Comparison of ENCODE assay signal across 9 mouse cellular contexts in genomic region chr14:31365350-31365749, GRCm38 (mm10). TPM values are rescaled to one million over a fixed set of nuclear protein-coding genes. Genes with fewer than 3 reads are reported as not detected.
DNase-seq lines count a peak whose midpoint lies in the region; ATAC-seq lines count a peak whose summit lies in the region.
"Had no signal": no experiment of that assay in that cellular context is flagged by ENCODE, and none has a peak within 500 bp of the region (broad histone marks: within the 10 kb centered on the region; RNA-seq: fewer than 3 reads in every experiment).

No protein-coding gene starts in this region.

- peaks cover 71% of the 10 kb centered on the region for H3K36me3 ChIP-seq in heart, embryonic 12.5 days

- H3K9ac ChIP-seq in heart, embryonic 12.5 days: no peak overlapping the region
- H3K9ac ChIP-seq: embryonic facial prominence, embryonic 12.5 days had no signal

- no peak overlapping the region for H3K4me2 ChIP-seq in heart, embryonic 12.5 days
- H3K4me2 ChIP-seq: embryonic facial prominence, embryonic 12.5 days had no signal

- H3K9me3 ChIP-seq in heart, embryonic 12.5 days (replicated peaks): no peaks in the 10 kb centered on the region
- H3K9me3 ChIP-seq: embryonic facial prominence, embryonic 12.5 days had no signal

- no peaks in the 10 kb centered on the region for H3K27me3 ChIP-seq in heart, embryonic 12.5 days (replicated peaks)
- H3K27me3 ChIP-seq: embryonic facial prominence, embryonic 12.5 days had no signal

- H3K4me1 ChIP-seq in heart, embryonic 12.5 days (replicated peaks): no peaks in the 10 kb centered on the region
- H3K4me1 ChIP-seq: embryonic facial prominence, embryonic 12.5 days had no signal

- peak; percentile 76 for DNase-seq in heart, adult 8-10 months (ENCODE audit: low spot score)
- peak; percentile 83 for DNase-seq in 3T3-L1 (ENCODE audit: low read depth, low spot score)
- peak; percentile 35 for DNase-seq in Muller cell, postnatal 12 days (ENCODE audit: inconsistent ontology term)
- DNase-seq in cerebellum, adult 8-10 months: peak; percentile 79
- DNase-seq in hindlimb bud, embryonic 11.5 days (ENCODE audit: extremely low spot score, low read depth, low spot score): peak; percentile 26
- peak; percentile 64 for DNase-seq in lung, postnatal 25 days (ENCODE audit: low spot score)
- DNase-seq in telencephalon, adult 2 months (ENCODE audit: low read depth, low spot score): peak; percentile 45

- ATAC-seq in heart, embryonic 12.5 days (ENCODE audit: insufficient number of reproducible peaks, low FRiP score): no peak

- H3K27ac ChIP-seq in heart, embryonic 12.5 days (ENCODE audit: poor library complexity, severe bottlenecking): no peak overlapping the region
- H3K27ac ChIP-seq: embryonic facial prominence, embryonic 12.5 days had no signal

- no peak overlapping the region for H3K4me3 ChIP-seq in heart, embryonic 12.5 days
- H3K4me3 ChIP-seq: embryonic facial prominence, embryonic 12.5 days had no signal

RNA-seq across cellular contexts. Expression of gene Capn7, which starts 28.9 kb away (rescaled TPM):
- total RNA-seq in heart, adult 8-10 months (2022): 10 to 100 TPM; 31.5 to 35.4 (median 32.6) TPM
- polyA plus RNA-seq in heart, embryonic 12.5 days (2016; fragmentation: Nextera tagmentation; extraction: Ambion mirVana): 42.7 and 42.9 TPM in 2 replicates

RNA-seq across cellular contexts. Expression of gene Dnah1, which starts 41.7 kb away (rescaled TPM):
- under 1 TPM in 2 of 4 experiments, not detected in 2; 0.03 to 0.06 TPM for total RNA-seq in heart, adult 8-10 months (2022)
- 1.3 and 1.5 TPM in 2 replicates for polyA plus RNA-seq in heart, embryonic 12.5 days (2016; fragmentation: Nextera tagmentation; extraction: Ambion mirVana)

Comparison
In these comparisons a context has a peak if more than half of its experiments do, and no peak if none do; other contexts are left out.
1. DNase-seq: peak in every context shown above with its lines; median percentile 83 in 3T3-L1; 79 in cerebellum, adult 8-10 months; 76 in heart, adult 8-10 months; 64 in lung, postnatal 25 days; 45 in telencephalon, adult 2 months; 35 in Muller cell, postnatal 12 days; 26 in hindlimb bud, embryonic 11.5 days.